Mouse (Mus musculus): ENCODE results near the gene Podxl.
A peak's percentile ranks its signal among the peaks of the same experiment; 100 is the strongest.

The Podxl gene

DNA sequence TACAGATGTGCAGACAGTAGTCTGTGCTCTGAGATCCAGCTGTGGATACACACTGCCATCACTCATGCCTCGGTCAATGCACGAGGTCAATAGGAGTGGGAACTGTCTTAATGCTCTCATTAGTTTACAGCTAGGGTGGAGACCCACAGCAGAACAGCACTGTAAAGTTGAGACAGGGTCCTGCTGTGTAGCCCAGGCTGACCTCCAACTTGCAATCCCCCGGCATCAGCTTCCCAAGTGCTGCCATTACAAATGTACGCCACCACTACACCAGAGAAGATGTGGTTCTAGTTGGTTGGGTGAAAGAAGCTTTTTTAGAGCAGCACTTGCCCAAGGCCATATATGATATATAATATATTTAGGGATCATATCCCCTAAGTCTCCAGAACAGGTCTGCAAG is 40.1 kb downstream of the Podxl start:
- DNase-seq (ENCODE audit: low read depth, low spot score) = no peak

DNA sequence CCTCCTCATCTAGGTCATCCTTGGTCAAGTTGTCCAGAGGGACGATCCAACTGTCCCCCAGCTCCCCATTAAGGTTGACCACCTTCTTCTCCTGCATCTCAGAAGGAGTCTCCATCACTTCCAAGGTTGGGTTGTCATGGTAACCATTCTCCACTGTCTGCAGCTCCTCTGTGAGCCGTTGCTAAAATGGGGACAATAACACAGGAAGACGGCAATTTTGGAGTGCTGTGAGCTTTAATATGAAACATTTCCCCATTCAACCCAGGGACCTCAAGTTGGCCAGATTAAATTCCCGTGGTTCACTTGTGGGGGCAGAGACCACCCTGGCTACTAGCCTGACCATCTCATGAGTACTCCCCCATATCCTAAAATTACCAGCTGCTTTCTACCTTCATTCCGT is 40.7 kb downstream of the Podxl start:
- no peak for DNase-seq (ENCODE audit: low read depth, low spot score)

DNA sequence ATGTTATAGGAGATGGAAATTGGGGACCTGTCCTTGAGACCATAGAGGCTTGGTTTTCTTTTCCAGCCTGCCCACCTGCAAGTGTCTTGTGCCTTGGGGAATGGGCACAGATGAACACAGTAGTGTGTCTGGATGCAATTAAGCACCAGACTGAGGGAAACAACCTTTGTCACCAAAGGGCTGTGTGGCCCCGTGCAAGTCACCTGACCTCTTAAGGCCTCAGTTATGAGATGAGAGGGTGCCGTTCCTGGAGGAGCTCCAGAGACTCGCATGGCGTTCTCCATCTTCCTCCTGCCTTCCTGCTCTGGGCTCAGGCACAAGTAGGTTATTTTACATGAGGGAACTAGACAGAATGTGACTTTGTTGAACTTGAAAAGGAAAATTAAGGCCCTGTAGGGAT is 41.3 kb downstream of the Podxl start:
- DNase-seq (ENCODE audit: low read depth, low spot score) = no peak

DNA sequence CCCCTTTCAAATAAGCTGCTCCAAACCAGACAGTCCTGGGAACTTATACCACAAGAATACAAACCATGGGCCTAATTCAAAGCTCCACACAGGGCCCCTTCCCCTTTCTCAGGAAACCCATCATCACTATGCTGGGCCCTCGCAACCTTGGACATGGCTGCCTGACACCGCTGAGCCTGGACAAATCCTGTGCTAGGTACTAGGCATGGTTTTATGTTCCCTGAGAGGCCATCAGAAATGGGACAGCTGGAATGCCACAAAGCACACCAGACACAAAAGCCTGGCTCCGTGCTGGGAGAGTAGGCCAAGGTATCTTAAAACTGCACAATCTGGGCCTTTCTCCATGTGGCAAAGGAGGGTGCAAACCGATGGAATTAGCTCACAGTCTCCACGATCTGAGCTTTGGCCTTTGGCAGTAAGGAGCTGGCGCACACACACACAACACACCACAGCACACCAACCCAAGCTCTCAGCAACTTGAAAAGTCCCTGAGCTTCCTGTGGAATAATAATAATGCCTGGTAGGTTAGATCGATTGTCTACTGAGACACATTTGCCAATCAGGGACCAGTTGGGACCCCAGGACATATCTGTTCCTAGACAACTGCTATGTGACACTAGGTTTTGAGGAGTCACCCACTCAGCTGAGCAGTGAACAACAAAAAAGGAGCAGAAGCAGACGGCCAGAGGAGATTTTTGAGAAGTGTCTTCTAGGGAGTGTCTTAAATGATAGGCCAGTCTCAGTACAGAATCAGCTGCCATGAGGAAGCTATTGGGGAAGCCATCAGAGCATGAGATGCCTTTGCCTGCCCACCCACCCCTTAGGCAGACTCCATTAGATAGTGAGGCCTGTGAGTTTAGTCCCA is 42.1 kb downstream of the Podxl start:
- DNase-seq (ENCODE audit: low read depth, low spot score) = no peak

DNA sequence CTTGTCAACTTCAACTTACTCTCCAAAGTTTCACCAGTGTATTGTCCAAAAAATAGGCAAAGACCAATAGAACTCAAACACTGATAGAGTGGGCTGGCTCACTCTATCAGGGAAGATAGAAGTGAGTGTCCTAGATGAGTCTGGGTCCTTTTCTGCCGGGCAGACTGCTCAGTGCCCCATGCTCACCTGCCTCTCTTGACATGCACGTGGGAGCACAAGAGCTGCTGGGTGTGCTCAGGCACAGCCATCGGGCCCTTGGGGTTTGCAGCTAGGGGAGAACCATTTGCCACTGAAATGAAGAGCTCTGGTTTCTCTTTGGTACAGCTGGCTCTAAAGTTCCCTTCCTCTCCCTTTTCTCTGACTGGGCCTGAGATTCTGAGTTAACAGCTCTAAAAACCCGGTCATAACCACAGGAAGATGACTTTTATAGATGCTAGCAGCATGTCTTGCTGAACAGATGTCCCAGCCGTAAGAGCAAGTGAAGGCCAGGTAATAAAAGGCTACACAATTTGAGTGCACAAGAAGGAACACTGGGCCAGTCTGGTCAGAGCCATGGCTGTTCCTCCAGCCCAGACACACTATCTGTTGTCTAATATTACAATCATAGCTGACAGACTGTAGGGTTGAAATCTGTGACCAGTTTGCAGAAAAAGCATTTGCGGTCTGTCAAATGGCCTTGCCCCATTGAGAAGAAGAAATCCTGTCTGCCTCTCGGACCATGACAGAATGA is 43.1 kb downstream of the Podxl start:
- DNase-seq (ENCODE audit: low read depth, low spot score) = no peak

DNA sequence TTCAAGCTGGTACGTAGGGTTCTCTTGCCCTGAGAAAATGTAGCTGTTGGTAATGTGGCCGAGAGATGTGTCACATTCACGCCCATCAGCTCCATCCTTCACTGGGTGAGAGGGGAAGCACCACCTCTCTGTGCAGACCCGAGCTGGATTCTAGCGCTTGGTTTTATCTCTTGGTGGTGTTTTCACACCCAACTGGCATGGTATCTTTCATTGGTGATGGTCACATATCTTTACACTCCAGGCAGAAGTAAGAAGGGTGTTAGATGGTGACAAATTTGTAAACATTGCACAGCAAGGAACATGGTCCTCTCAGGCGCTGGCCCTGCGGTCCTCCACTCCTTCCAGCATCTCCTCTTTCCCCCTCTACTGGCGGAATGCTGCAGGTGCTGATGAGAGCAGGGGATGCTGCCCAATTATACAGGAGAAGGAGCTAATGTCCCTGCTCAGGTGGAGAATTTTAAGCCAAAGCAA is 44.7 kb downstream of the Podxl start:
- peak; percentile 68 for DNase-seq (ENCODE audit: low read depth, low spot score)

DNA sequence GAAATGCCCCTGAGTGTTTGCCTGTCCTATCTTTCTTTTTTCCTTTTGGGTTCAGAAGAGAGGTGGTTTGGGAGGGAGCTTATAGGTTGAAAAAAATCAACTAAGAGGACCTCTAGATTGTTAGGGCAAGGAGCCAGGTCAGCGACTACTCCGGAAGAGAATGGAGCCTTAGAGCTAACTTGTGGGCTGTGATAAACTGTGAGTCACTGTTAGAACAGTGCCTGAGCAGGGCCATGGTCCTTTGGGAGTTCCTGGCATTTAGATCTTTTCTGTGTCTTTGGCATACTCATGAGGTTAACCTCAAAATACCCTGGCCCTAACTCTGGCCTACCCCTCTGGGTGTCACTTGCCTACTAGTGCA is 45.5 kb downstream of the Podxl start:
- DNase-seq (ENCODE audit: low read depth, low spot score) = peak; percentile 97

DNA sequence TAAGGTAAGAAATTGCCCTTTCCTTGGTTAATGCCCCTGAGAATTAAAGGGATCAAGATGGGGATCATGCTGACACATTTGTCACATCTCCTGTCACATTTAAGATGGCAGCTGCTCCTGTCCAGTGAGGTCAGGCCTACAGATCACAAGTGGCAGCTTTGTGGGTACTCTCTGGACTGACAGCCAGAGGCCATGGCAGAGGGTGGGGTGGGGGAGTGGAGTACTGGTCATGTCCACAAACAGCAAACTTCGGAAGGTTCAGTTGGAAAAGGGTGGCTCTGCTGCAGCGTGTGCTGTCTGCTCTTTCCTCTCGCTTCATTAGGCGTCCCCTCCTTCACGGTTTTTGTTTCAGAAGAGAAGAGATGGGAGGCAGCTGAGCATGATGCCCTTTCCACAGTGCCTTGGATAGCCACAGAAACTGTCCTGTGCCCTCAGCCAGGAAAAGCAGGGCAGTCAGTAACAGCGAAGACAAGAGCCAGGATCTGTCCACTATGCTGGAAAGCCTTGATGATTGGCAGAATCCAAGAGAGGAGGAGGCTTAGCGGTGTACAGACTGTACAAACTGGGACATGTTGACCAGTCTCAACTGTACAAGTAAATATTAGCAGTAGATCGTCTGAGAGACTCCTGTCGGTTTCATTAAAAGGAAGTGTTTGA is 46.0 kb downstream of the Podxl start:
- no peak for DNase-seq (ENCODE audit: low read depth, low spot score)

DNA sequence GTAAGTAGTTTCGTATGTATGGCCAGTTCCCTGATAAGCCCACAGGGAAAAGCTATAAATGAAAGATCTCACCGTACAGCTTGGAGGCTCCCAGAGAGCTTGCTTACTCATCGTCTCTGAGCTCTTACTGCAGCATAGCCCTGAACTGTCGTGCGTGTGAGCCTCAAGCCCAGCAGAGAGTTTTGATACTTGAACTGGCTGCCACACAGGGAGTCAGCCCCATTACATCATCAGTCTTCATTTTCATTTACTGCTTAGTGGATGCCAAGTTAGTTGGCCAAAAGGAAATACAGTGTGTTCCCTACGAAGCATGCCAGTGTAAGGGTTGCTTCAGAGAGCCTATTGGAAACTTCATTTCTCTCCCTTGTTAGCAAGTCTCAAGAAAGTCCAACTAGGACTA is 50.1 kb downstream of the Podxl start:
- DNase-seq (ENCODE audit: low read depth, low spot score) = peak; percentile 49

DNA sequence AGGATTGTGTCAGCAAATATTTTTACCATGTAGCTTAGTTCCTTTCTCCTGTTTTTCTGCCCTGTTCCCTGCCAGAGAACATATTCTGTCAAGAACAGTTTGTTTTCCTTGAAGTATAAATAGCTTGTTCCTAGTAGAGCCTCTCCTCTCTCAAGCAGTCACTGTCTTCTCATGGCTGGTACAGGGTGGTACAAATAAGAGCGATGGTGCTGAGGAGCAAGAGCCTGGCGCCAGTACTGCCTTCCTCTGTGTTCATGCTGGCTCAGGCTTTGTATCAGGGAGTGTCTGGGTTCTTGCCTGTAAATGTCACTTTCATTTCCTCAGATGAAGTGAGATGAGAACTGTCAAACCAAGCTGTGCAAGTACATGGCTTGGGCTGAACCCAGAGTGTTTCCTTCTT is 61.2 kb downstream of the Podxl start:
- DNase-seq (ENCODE audit: low read depth, low spot score) = no peak

DNA sequence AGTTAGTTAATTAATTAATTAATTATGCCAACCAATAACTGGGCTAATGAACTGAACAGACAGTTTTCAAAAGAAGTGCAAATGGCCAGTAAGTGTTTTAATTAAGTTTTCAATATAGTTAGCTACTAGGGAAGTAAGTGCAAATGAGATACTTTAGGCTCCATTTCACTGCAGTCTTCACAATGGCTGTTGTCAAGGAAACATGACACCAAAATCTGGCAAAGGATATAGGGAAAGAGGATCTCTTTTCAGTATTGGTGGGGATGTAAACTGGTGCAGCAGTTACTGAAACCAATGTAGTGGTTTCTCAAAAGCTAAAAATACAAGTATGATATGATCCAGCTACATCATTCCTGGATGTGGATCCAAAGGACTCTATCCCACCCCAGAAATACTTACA is 63.1 kb downstream of the Podxl start:
- DNase-seq (ENCODE audit: low read depth, low spot score) = no peak

DNA sequence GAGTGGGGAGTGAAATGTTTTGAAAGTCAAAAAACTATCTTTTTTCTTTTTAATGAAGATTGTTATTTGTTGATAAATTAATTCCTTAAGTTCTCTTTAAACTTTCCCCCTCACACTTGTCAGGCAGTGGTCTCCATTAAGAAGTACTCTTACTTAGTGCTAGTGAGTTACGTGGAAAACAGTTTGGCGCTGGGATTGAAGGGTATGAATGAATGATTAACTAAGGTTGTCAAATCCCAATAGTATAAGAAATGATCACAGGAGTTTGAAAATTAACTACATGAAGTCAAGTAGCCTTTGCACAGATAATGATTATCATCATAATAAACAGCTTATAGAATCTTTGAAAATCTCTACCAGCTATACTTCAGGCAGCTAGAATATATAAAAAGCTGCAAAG is 63.5 kb downstream of the Podxl start:
- DNase-seq (ENCODE audit: low read depth, low spot score) = no peak

DNA sequence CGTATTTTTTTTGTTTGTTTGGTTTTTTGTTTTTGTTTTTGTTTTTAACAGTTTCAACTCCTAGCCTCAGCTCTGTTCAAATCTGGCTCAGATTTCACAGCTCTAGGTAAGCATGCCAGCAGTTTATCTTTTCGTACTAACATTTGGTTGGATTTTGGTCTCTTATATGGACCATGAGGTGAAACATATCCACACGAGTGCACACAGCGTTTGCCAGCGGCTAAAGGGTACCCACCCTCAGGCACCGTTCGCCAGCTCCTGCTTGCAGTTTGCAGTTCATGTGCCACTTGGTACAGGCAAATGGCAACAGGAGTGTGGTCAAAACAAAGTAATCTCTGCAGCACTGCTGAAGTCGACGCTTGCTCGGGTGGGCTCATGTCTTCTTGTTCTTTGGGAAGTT is 63.9 kb downstream of the Podxl start:
- no peak for DNase-seq (ENCODE audit: low read depth, low spot score)

DNA sequence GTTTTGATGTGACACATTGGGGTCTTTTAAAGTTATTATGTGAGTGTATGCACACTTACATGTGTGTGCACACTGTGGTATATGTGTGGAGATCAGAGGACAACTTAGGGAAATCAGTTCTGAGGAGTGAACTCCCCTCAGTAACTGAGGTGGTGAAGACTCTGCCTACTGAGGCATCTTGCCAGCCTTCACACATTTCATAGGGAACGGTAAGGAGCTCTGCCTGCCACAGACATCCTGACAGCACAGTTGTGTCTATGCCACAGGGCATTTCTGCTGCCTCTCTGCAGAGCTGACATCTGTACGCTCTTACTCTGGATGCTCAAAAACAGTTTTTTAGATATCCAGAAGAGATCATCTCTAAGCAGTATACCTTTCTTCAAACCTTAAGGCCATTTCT is 67.6 kb downstream of the Podxl start:
- no peak for DNase-seq (ENCODE audit: low read depth, low spot score)

DNA sequence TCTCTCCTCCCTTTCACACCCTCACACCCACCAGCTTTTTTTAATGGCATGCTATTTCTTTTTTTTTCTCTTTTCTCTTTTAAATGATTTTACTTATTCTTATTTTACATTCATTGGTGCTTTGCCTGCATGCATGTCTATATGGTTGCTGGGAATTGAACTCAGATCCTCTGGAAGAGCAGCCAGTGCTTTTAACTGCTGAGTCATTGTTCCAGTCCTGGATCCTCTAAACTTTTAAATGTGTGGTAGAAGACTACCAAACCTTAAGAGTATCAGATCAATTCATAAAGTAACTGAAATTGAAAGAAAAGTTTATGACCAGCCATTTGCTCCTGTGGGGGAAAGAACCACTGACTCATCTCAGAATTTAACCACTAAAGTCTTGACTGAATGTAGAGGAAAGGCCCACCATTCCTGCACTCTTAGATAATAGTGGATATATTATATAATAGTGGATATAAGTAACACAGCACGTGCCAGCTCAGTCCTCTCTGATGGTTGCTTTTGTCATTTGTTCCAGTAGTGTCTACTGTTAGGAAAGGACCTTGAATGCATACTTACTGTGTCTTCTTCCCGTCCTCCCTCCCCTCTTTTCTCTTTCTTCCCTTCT is 68.6 kb downstream of the Podxl start:
- no peak for DNase-seq (ENCODE audit: low read depth, low spot score)

DNA sequence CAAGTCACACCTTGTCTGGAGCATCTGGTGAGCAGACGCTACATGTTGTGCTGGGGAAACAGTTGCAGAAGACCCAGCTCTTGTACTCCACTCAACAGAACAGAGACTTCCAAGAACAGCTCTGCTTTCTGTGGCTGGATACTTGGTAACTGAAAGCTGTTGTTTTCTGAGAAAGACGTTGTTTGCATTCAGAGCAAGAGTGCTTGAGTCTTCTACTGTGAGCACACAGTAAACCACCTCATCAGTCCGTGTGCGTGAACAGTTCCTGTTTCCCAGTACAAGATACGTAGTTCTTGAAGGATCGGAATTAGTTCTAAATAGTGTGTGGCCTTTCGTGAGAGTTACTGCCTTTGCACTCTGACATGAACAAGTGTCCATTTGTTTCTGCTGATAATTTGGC is 73.8 kb downstream of the Podxl start:
- no peak for DNase-seq (ENCODE audit: low read depth, low spot score)

DNA sequence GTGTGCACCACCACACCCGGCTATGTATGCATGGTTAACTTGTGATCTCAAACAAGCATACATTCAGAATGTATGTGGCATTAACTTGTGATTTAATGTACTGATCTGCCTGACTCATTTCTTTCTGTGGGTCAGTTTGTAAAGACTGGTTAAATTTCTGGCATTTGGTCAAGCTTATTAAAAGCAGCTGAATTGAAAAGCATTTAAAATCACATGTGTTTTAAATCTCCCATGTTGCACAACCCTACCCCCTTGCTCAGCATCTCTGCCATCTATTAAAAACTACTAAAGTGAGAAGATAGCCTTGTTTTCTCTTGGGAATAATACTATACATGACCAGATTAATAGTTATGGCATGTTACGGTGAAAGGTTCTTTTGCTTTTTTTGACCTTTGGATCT is 77.2 kb downstream of the Podxl start:
- peak; percentile 75 for DNase-seq (ENCODE audit: low read depth, low spot score)

DNA sequence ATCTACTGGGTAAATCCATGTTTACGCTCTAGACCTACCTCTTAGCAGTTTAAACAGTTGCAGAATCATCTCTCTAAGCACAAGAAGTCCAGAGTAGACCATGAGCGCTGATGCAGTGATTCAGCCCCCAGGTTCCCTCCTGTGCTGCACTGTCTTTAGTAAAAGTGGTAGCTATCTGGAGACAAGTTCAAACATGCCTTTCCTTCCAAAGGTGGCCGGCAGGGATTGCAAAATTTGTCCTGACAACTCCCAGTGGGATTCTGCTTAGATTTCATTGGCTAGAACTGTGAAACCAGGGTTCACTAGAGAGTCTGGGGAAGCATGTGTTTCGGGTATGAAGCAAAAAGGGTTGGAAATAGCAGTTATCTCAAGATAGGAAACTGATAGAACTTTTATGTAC is 83.8 kb downstream of the Podxl start:
- peak; percentile 31 for DNase-seq (ENCODE audit: low read depth, low spot score)

DNA sequence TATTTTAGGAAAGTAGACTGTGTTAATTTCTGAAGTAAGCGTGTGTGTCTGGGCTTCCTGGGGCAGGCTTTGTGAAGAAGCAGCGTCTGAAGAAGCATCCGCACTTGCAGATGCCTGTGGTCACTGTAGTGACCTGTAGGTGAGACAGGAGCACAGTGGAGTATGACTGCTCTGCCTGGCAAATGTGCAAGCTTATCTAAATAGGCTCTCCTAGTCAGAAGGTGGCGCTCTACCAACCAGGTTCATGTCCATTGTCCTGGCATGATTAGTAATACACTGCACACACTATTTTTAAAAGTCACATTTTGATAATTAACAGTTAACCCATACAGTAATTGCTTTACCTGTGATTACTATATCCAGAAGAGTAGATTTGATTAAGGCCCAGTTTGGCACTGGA is 85.6 kb downstream of the Podxl start:
- peak; percentile 55 for DNase-seq (ENCODE audit: low read depth, low spot score)

Data from 3T3-L1 (cell line).